Mouse (Mus musculus) liver, embryonic 14.5 days (tissue): ENCODE measurements around the gene Ccdc85b. TPM values are rescaled to one million over a fixed set of nuclear protein-coding genes. Genes with fewer than 3 reads are reported as not detected.

ENCODE experiments used
- ATAC-seq: fragments of 200-750 bp; cut with Nextera tagmentation; 2 replicates; pipeline ENCODE4 v1.8.0; 2017; ENCODE audit warnings: moderate number of reproducible peaks, mild to moderate bottlenecking, moderate library complexity; ENCODE audit not compliant: insufficient read depth
- DNase-seq, 3 experiments: peaks; one replicate each; pipeline ENCODE4 v3.0.0-alpha.2; 2012 to 2013; ENCODE audit warnings: low read depth in 3 of 3, low spot score in 3 of 3
- H3K27ac ChIP-seq: fragments of 300-500 bp; sonication (generic); 2 replicates; pipeline ENCODE4 v1.5.1; 2014; ENCODE audit warnings: moderate library complexity, mild to moderate bottlenecking, control low read depth, inconsistent platforms
- H3K27me3 ChIP-seq: fragments of 300-500 bp; sonication (generic); 2 replicates; pipeline ENCODE4 v1.6.1; 2014; ENCODE audit warnings: mild to moderate bottlenecking, low read length, moderate library complexity; ENCODE audit not compliant: control insufficient read depth, insufficient read depth
- H3K36me3 ChIP-seq: fragments of 300-500 bp; sonication (generic); replicated peaks from 2 replicates; pipeline ENCODE4 v1.6.1; 2014; ENCODE audit warnings: low read depth; ENCODE audit not compliant: control insufficient read depth, insufficient read depth
- H3K4me1 ChIP-seq, 2 experiments: fragments of 200-500 bp in 1 of 2; fragments of 300-500 bp in 1 of 2; sonication (generic) in 1 of 2; replicated peaks; 2 replicates each; pipeline ENCODE4 v1.6.1; 2012 to 2014; ENCODE audit warnings: antibody characterized with exemption in 1 of 2, inconsistent platforms in 1 of 2, low read length in 1 of 2; ENCODE audit not compliant: control insufficient read depth in 2 of 2, insufficient read depth in 2 of 2
- H3K4me2 ChIP-seq: fragments of 300-500 bp; sonication (generic); 2 replicates; pipeline ENCODE4 v1.6.1; 2014; ENCODE audit warnings: low read depth, mild to moderate bottlenecking, control low read depth, moderate library complexity
- H3K4me3 ChIP-seq, 2 experiments: fragments of 200-500 bp in 1 of 2; fragments of 300-500 bp in 1 of 2; sonication (generic) in 1 of 2; 2 replicates each; pipeline ENCODE4 v1.5.1; 2012 to 2014; ENCODE audit warnings: low read depth in 2 of 2, low read length in 2 of 2, mild to moderate bottlenecking in 2 of 2, control low read depth in 1 of 2, inconsistent platforms in 1 of 2, moderate library complexity in 1 of 2; ENCODE audit not compliant: insufficient read depth in 1 of 2
- H3K9ac ChIP-seq: fragments of 300-500 bp; sonication (generic); replicated peaks from 2 replicates; pipeline ENCODE4 v1.6.1; 2014; ENCODE audit warnings: mild to moderate bottlenecking, control low read depth, moderate library complexity
- H3K9me3 ChIP-seq: fragments of 300-500 bp; sonication (generic); 2 replicates; pipeline ENCODE4 v1.6.1; 2016; ENCODE audit warnings: low read length, mixed read lengths; ENCODE audit not compliant: control insufficient read depth
- CTCF ChIP-seq: IDR thresholded peaks from 2 replicates; pipeline ENCODE4 v1.5.1; 2016; ENCODE audit warnings: antibody characterized with exemption, low read depth, control low read depth
- EP300 ChIP-seq: IDR thresholded peaks from 2 replicates; pipeline ENCODE4 v1.6.1; 2016; ENCODE audit warnings: antibody characterized with exemption, low read depth
- WGBS: fragments of 180-500 bp; shearing (Covaris S2); extraction: QIAGEN DNeasy Blood & Tissue Kit; methylation state at CpG from one replicate; pipeline ENCODE4 v1.1.7; 2014; ENCODE audit not compliant: insufficient replicate concordance; 5-methylcytosine and 5-hydroxymethylcytosine counted together
- polyA plus RNA-seq, 2 experiments: library from polyadenylated mRNA; depleted of rRNA in 1 of 2; stranded (reverse) in 1 of 2; unstranded in 1 of 2; fragments of >200 nt; fragmentation: Nextera tagmentation in 1 of 2; extraction: Ambion mirVana in 1 of 2; gene quantifications; 2 replicates each; pipeline versions ENCODE4 v1.2.1 to v1.2.3; 2012 to 2014

Ccdc85b gene
- polyA plus RNA-seq, 2 experiments: 1.0 to 1.4 TPM

- DNase-seq (no peak), ATAC-seq (no peak)
- 24% methylated on average over 3 of the region's 3 CpGs for WGBS
- no peaks in the 10 kb centered on the region; the same call in 1 of the 2 replicates for H3K36me3 ChIP-seq
- peak overlapping the region; percentile 90 for H3K4me2 ChIP-seq
- TF ChIP-seq EP300 (no peak), CTCF (no peak)
- peaks cover 19 to 22% of the 10 kb centered on the region in 2 experiments for H3K4me1 ChIP-seq
- H3K4me3 ChIP-seq: peak overlapping the region in 1 of 2 experiments; percentile 77; a peak in 3 of 4 replicates
- H3K27ac ChIP-seq: no peak overlapping the region
- no peaks in the 10 kb centered on the region for H3K9me3 ChIP-seq
- peak overlapping the region; percentile 77 for H3K9ac ChIP-seq
- no peaks in the 10 kb centered on the region for H3K27me3 ChIP-seq
These were observed 2.2 kb upstream of the Ccdc85b start for GRCm38 (mm10) chr19:5459896-5460295.

- H3K9ac ChIP-seq: no peak overlapping the region
- no peak for ATAC-seq
- no peaks in the 10 kb centered on the region for H3K27me3 ChIP-seq
- H3K4me2 ChIP-seq: no peak overlapping the region
- H3K4me3 ChIP-seq: no peak overlapping the region
- WGBS: 55% methylated on average over 7 of the region's 7 CpGs
- no peaks in the 10 kb centered on the region; the same call in 1 of the 2 replicates for H3K36me3 ChIP-seq
- no peaks in the 10 kb centered on the region for H3K9me3 ChIP-seq
- no peak for TF ChIP-seq EP300
- no peak for TF ChIP-seq CTCF
- peaks cover 19 to 22% of the 10 kb centered on the region in 2 experiments for H3K4me1 ChIP-seq
- DNase-seq: no peak
- H3K27ac ChIP-seq: no peak overlapping the region
These were observed 1.3 kb upstream of the Ccdc85b start for GRCm38 (mm10) chr19:5459019-5459418.

- DNase-seq (peak; percentile 80 to 83 (median 80)), ATAC-seq (peak; percentile 87)
- Histone ChIP-seq H3K9me3 (no peaks in the 10 kb centered on the region), H3K9ac (peak overlapping the region; percentile 67), H3K4me1 (peaks cover 19 to 22% of the 10 kb centered on the region in 2 experiments), H3K36me3 (no peaks in the 10 kb centered on the region), H3K4me2 (peak overlapping the region; percentile 77), H3K27me3 (no peaks in the 10 kb centered on the region), H3K4me3 (peak overlapping the region; percentile 68 to 69), H3K27ac (peak overlapping the region; percentile 15)
- WGBS: under 1% methylated on average over 70 of the region's 70 CpGs
- TF ChIP-seq CTCF (peak; percentile 5; the same call in 1 of the 2 replicates), EP300 (no peak)
These were observed 560 bp downstream of the Ccdc85b start for GRCm38 (mm10) chr19:5456922-5457745.

- ATAC-seq (no peak; the same call in 1 of the 2 replicates), DNase-seq (no peak)
- no peaks in the 10 kb centered on the region for H3K9me3 ChIP-seq
These were observed 1.3 kb downstream of the Ccdc85b start for GRCm38 (mm10) chr19:5456241-5456921.

GRCm38 (mm10) chr19:5455568-5455967, 2.1 kb downstream of the Ccdc85b start:
- no peak overlapping the region for H3K9ac ChIP-seq
- no peaks in the 10 kb centered on the region for H3K36me3 ChIP-seq
- peaks cover 14 to 19% of the 10 kb centered on the region in 2 experiments for H3K4me1 ChIP-seq
- no peak for DNase-seq
- H3K27me3 ChIP-seq: no peaks in the 10 kb centered on the region
- H3K9me3 ChIP-seq: no peaks in the 10 kb centered on the region
- no peak for ATAC-seq
- peak overlapping the region; percentile 77 for H3K4me2 ChIP-seq
- no peak overlapping the region for H3K4me3 ChIP-seq
- no peak overlapping the region for H3K27ac ChIP-seq
- 61% methylated on average over 8 of the region's 8 CpGs for WGBS
- TF ChIP-seq EP300: no peak
- no peak for TF ChIP-seq CTCF

More at GRCm38 (mm10) chr19:5456241-5456921, 1.3 kb downstream of the Ccdc85b start:
- TF ChIP-seq EP300 (no peak), CTCF (no peak)
- Histone ChIP-seq H3K9ac (peak overlapping the region; percentile 67), H3K4me2 (peak overlapping the region; percentile 77), H3K4me3 (peak overlapping the region; percentile 68 to 69), H3K27ac (no peak overlapping the region), H3K27me3 (no peaks in the 10 kb centered on the region), H3K36me3 (no peaks in the 10 kb centered on the region), H3K4me1 (peaks cover 19 to 22% of the 10 kb centered on the region in 2 experiments)
- 3% methylated on average over 26 of the region's 26 CpGs for WGBS
